Mouse (Mus musculus) testis, adult 2 months (tissue): ENCODE results near the gene Golga4.

Source experiments
- CTCF ChIP-seq: fragments of 200-500 bp; IDR thresholded peaks from 2 replicates; pipeline ENCODE4 v1.5.1; 2012; ENCODE audit warnings: low read depth, mild to moderate bottlenecking, inconsistent platforms, low read length, moderate library complexity; ENCODE audit not compliant: control insufficient read depth, insufficient read depth, insufficient replicate concordance
- POLR2A ChIP-seq: fragments of 200-500 bp; IDR thresholded peaks from 2 replicates; pipeline ENCODE4 v1.6.1; 2012; ENCODE audit warnings: low read depth, mild to moderate bottlenecking, inconsistent platforms, low read length, moderate library complexity; ENCODE audit not compliant: control insufficient read depth

DNA sequence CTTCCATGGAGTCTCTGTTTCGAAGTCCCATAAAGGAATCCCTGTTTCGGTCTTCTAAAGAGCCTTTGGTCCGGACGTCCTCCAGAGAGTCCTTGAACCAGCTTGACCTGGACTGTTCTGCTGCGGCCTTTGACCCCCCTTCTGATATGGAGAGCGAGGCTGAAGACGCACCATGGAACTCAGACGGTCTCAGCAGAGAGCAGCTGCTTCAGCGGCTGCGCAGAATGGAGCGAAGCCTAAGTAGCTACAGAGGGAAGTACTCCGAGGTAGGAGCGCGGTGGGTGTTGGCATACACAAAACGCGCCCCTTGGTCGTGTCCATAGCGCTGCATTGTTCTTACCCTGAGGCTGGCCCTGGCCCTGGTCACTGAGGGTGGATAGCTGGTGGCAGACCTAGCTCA, 21.0 kb downstream of the Golga4 start:
- TF ChIP-seq CTCF (no peak), POLR2A (no peak)
